Comparison of ENCODE assay signal across 9 mouse cellular contexts in the genomic region with DNA sequence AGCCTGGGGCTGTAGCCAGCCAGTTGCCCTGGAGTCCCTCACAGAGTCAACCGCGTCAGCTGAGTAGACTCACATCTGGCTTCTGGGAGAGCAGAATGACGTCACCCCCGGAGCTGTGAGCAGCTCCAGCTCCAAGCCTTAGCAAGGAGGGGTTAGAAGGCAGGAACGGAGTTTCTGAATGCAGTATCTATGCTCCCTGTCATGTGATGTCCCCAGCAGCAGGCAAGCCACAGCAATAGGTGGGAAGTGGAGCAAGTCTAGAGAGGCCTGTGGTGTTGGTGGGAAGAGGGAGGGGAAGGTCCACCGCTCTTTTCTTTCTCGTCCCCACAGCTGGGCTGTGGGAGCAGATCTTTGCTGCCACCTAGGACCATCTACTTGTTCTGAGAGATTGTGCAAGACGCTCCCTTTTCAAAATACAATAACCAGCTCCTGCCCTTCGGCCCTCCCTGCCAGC. TPM values are rescaled to one million over a fixed set of nuclear protein-coding genes. Genes with fewer than 3 reads are reported as not detected.
DNase-seq lines count a peak whose midpoint lies in the region; ATAC-seq lines count a peak whose summit lies in the region.
"Had no signal": no experiment of that assay in that cellular context is flagged by ENCODE, and none has a peak within 500 bp of the region (broad histone marks: within the 10 kb centered on the region; RNA-seq: fewer than 3 reads in every experiment).

No protein-coding gene starts in this region.

- H3K9ac ChIP-seq in liver, embryonic 13.5 days = no peak overlapping the region
- H3K9ac ChIP-seq in neural tube, embryonic 11.5 days (ENCODE audit: low read length) = no peak overlapping the region

- H3K36me3 ChIP-seq in liver, embryonic 13.5 days = no peaks in the 10 kb centered on the region
- no peaks in the 10 kb centered on the region for H3K36me3 ChIP-seq in neural tube, embryonic 11.5 days (ENCODE audit: control insufficient read depth, insufficient read depth, low read length)

- peaks cover 8% of the 10 kb centered on the region for H3K4me1 ChIP-seq in liver, embryonic 13.5 days (replicated peaks)
- no peaks in the 10 kb centered on the region for H3K4me1 ChIP-seq in neural tube, embryonic 11.5 days (ENCODE audit: control insufficient read depth, insufficient read depth, low read length)

- peak; percentile 70 for DNase-seq in urinary bladder, postnatal 14 days (ENCODE audit: low spot score)
- no peak for DNase-seq in urinary bladder, postnatal 25 days (ENCODE audit: low spot score)
- DNase-seq in heart, postnatal 25 days (ENCODE audit: low spot score) = peak; percentile 80
- DNase-seq in kidney, postnatal 4 days = peak; percentile 75 to 85
- DNase-seq in liver, embryonic 13.5 days = no peak
- peak; percentile 70 for DNase-seq in neural tube, embryonic 11.5 days (ENCODE audit: low spot score)
- peak; percentile 53 for DNase-seq in thymus, postnatal 25 days

- no peak overlapping the region for H3K4me3 ChIP-seq in liver, embryonic 13.5 days (replicated peaks)
- no peak overlapping the region for H3K4me3 ChIP-seq in neural tube, embryonic 11.5 days (ENCODE audit: low read depth, low read length)

- intact Hi-C loops in heart, postnatal 25 days (cut with DNase I) = loop anchor here (5.0 kb wide), 1 partner anchor 57 kb away; no protein-coding TSS in a partner anchor

- peak overlapping the region; percentile 25; the same call in 1 of the 2 replicates for H3K4me2 ChIP-seq in liver, embryonic 13.5 days
- 0 out of 2 replicates have a peak overlapping the region, but pooled peaks have one; percentile 9 for H3K4me2 ChIP-seq in neural tube, embryonic 11.5 days (ENCODE audit: low read depth)

- H3K27ac ChIP-seq in liver, embryonic 13.5 days = no peak overlapping the region
- no peak overlapping the region for H3K27ac ChIP-seq in neural tube, embryonic 11.5 days (ENCODE audit: low read depth, low read length)

- 18% methylated on average over 9 of the region's 9 CpGs for WGBS in liver, embryonic 13.5 days (ENCODE audit: insufficient replicate concordance)
- WGBS in neural tube, embryonic 11.5 days = 44% methylated on average over 9 of the region's 9 CpGs

- no peaks in the 10 kb centered on the region; the same call in 1 of the 2 replicates for H3K27me3 ChIP-seq in liver, embryonic 13.5 days
- H3K27me3 ChIP-seq in neural tube, embryonic 11.5 days (ENCODE audit: control insufficient read depth, insufficient read depth, low read length) = no peaks in the 10 kb centered on the region

- peak; percentile 97 for ATAC-seq in frontal cortex, adult (ENCODE audit: low TSS enrichment)
- peak; percentile 59 for ATAC-seq in liver, embryonic 13.5 days (ENCODE audit: low read depth)
- ATAC-seq in neural tube, embryonic 11.5 days (ENCODE audit: insufficient read depth, low FRiP score, low TSS enrichment) = no peak

- H3K9me3 ChIP-seq in liver, embryonic 13.5 days (replicated peaks) = no peaks in the 10 kb centered on the region
- H3K9me3 ChIP-seq in neural tube, embryonic 11.5 days (ENCODE audit: control insufficient read depth, low read length) = no peaks in the 10 kb centered on the region

RNA-seq across cellular contexts. Expression of a gene that starts 20.0 kb away (rescaled TPM):
- total RNA-seq in heart, postnatal 25 days (2021) = under 1 TPM; 0.10 to 0.11 TPM
- polyA plus RNA-seq in liver, embryonic 13.5 days (2015; fragmentation: Nextera tagmentation; extraction: Ambion mirVana) = 0.54 and 0.75 TPM in 2 replicates
- polyA plus RNA-seq in neural tube, embryonic 11.5 days (2014; fragmentation: Nextera tagmentation; extraction: Ambion mirVana) = not detected in 2 replicates
- total RNA-seq: MEL had no signal

Comparison
In these comparisons a context has a peak if more than half of its experiments do, and no peak if none do; other contexts are left out.
1. DNase-seq: peak in urinary bladder, postnatal 14 days (single experiment), heart, postnatal 25 days (single experiment), kidney, postnatal 4 days (2 of 2), neural tube, embryonic 11.5 days (single experiment) and thymus, postnatal 25 days (single experiment); none in urinary bladder, postnatal 25 days (single experiment) and liver, embryonic 13.5 days (single experiment).